Mouse (Mus musculus) large intestine, adult 2 months (tissue): ENCODE data around the gene Ttc28. TPM values are rescaled to one million over a fixed set of nuclear protein-coding genes. Genes with fewer than 3 reads are reported as not detected.
"Not testable (repeated sequence)": the region's sequence is repeated elsewhere in the genome, so short reads cannot be mapped to it uniquely, and the experiment has no call there.

Source experiments
- DNase-seq: peaks from one replicate; pipeline ENCODE4 v3.0.0-alpha.2; 2012; ENCODE audit warnings: low read depth, low spot score
- WGBS: fragments of 180-500 bp; shearing (Covaris S2); methylation state at CpG from one replicate; pipeline ENCODE4 v1.1.7; 2018; 5-methylcytosine and 5-hydroxymethylcytosine counted together
- polyA plus RNA-seq: library from polyadenylated mRNA; depleted of rRNA; stranded (reverse); fragments of >200 nt; gene quantifications from 2 replicates; pipeline ENCODE4 v1.2.3, GENCODE M21; 2012

Ttc28 gene
- polyA plus RNA-seq, 1 experiment = 1.1 TPM

- 54% methylated on average over 14 of the region's 14 CpGs for WGBS
- DNase-seq = no peak
Measured at GRCm38 (mm10) chr5:111243447-111244040, 363.9 kb downstream of the Ttc28 start.

GRCm38 (mm10) chr5:111244061-111244460, 364.5 kb downstream of the Ttc28 start:
- 75% methylated on average over 9 of the region's 9 CpGs for WGBS

GRCm38 (mm10) chr5:111247571-111248265, 368.1 kb downstream of the Ttc28 start:
- DNase-seq = no peak
- WGBS = 53% methylated on average over 10 of the region's 10 CpGs

More at GRCm38 (mm10) chr5:111244061-111244460, 364.5 kb downstream of the Ttc28 start:
- DNase-seq = no peak

GRCm38 (mm10) chr5:111252147-111252546, 372.5 kb downstream of the Ttc28 start:
- WGBS = 83% methylated on average over 3 of the region's 3 CpGs
- no peak for DNase-seq

- WGBS = 81% methylated on average over 9 of the region's 9 CpGs
Measured at GRCm38 (mm10) chr5:111254362-111254761, 374.8 kb downstream of the Ttc28 start.

GRCm38 (mm10) chr5:111254781-111255180, 375.2 kb downstream of the Ttc28 start:
- DNase-seq = no peak
- 69% methylated on average over 11 of the region's 11 CpGs for WGBS

More at GRCm38 (mm10) chr5:111254362-111254761, 374.8 kb downstream of the Ttc28 start:
- no peak for DNase-seq

GRCm38 (mm10) chr5:111256181-111256580, 376.6 kb downstream of the Ttc28 start:
- 60% methylated on average over 7 of the region's 7 CpGs for WGBS

GRCm38 (mm10) chr5:111257127-111257526, 377.5 kb downstream of the Ttc28 start:
- WGBS = 3% methylated on average over 2 of the region's 2 CpGs
- no peak for DNase-seq

More at GRCm38 (mm10) chr5:111256181-111256580, 376.6 kb downstream of the Ttc28 start:
- DNase-seq = no peak

- WGBS = 74% methylated on average over 1 of the region's 1 CpGs
- DNase-seq = not testable (repeated sequence)
Measured at GRCm38 (mm10) chr5:111261162-111261561, 381.6 kb downstream of the Ttc28 start.

- WGBS = 56% methylated on average over 13 of the region's 13 CpGs
- DNase-seq = no peak
Measured at GRCm38 (mm10) chr5:111261733-111262573, 382.4 kb downstream of the Ttc28 start.

GRCm38 (mm10) chr5:111262574-111263239, 383.1 kb downstream of the Ttc28 start:
- 31% methylated on average over 11 of the region's 11 CpGs for WGBS
- no peak for DNase-seq

GRCm38 (mm10) chr5:111263370-111263769, 383.8 kb downstream of the Ttc28 start:
- WGBS = 37% methylated on average over 5 of the region's 5 CpGs
- no peak for DNase-seq

- 76% methylated on average over 7 of the region's 7 CpGs for WGBS
Measured at GRCm38 (mm10) chr5:111264488-111264887, 384.9 kb downstream of the Ttc28 start.

GRCm38 (mm10) chr5:111266658-111267057, 387.1 kb downstream of the Ttc28 start:
- no peak for DNase-seq
- WGBS = 85% methylated on average over 5 of the region's 5 CpGs

More at GRCm38 (mm10) chr5:111264488-111264887, 384.9 kb downstream of the Ttc28 start:
- no peak for DNase-seq

- 55% methylated on average over 3 of the region's 3 CpGs for WGBS
- no peak for DNase-seq
Measured at GRCm38 (mm10) chr5:111267100-111267499, 387.5 kb downstream of the Ttc28 start.

- WGBS = 37% methylated on average over 2 of the region's 2 CpGs
- no peak for DNase-seq
Measured at GRCm38 (mm10) chr5:111268852-111269251, 389.2 kb downstream of the Ttc28 start.

GRCm38 (mm10) chr5:111269613-111270205, 390.1 kb downstream of the Ttc28 start:
- peak; percentile 28 for DNase-seq
- WGBS = 62% methylated on average over 6 of the region's 6 CpGs

- WGBS = 71% methylated on average over 15 of the region's 15 CpGs
- no peak for DNase-seq
Measured at GRCm38 (mm10) chr5:111270246-111271002, 390.8 kb downstream of the Ttc28 start.

- DNase-seq = peak; percentile 39
- WGBS = 24% methylated on average over 10 of the region's 10 CpGs
Measured at GRCm38 (mm10) chr5:111273589-111273988, 394.0 kb downstream of the Ttc28 start.
